Mouse (Mus musculus) hindbrain, postnatal 0 days (tissue): ENCODE data around the gene Cgnl1. TPM values are rescaled to one million over a fixed set of nuclear protein-coding genes. Genes with fewer than 3 reads are reported as not detected.

ENCODE experiments used
- ATAC-seq: fragments of 200-750 bp; cut with Nextera tagmentation; 2 replicates; pipeline ENCODE4 v1.8.0; 2017; ENCODE audit warnings: mild to moderate bottlenecking, moderate TSS enrichment, moderate library complexity
- DNase-seq: peaks from one replicate; pipeline ENCODE4 v3.0.0-alpha.2; 2015; ENCODE audit warnings: low spot score
- H3K27ac ChIP-seq: fragments of 300-500 bp; sonication (generic); 2 replicates; pipeline ENCODE4 v1.5.1; 2014; ENCODE audit warnings: mild to moderate bottlenecking
- H3K27me3 ChIP-seq: fragments of 300-500 bp; sonication (generic); 2 replicates; pipeline ENCODE4 v1.6.1; 2014; ENCODE audit warnings: low read length, mixed read lengths; ENCODE audit not compliant: insufficient read depth
- H3K36me3 ChIP-seq: fragments of 300-500 bp; sonication (generic); 2 replicates; pipeline ENCODE4 v1.6.1; 2014; ENCODE audit warnings: low read length, mixed read lengths; ENCODE audit not compliant: insufficient read depth
- H3K4me1 ChIP-seq: fragments of 300-500 bp; sonication (generic); 2 replicates; pipeline ENCODE4 v1.6.1; 2014; ENCODE audit warnings: antibody characterized with exemption, low read length, mixed read lengths; ENCODE audit not compliant: insufficient read depth
- H3K4me2 ChIP-seq: fragments of 300-500 bp; sonication (generic); 2 replicates; pipeline ENCODE4 v1.6.1; 2014; ENCODE audit warnings: low read depth, mild to moderate bottlenecking, low read length, moderate library complexity, mixed read lengths
- H3K4me3 ChIP-seq: fragments of 300-500 bp; sonication (generic); 2 replicates; pipeline ENCODE4 v1.5.1; 2014; ENCODE audit warnings: low read length
- H3K9ac ChIP-seq: fragments of 300-500 bp; sonication (generic); replicated peaks from 2 replicates; pipeline ENCODE4 v1.6.1; 2014; ENCODE audit warnings: mild to moderate bottlenecking, low read length, moderate library complexity, mixed read lengths
- H3K9me3 ChIP-seq: fragments of 300-500 bp; sonication (generic); 2 replicates; pipeline ENCODE4 v1.6.1; 2016; ENCODE audit warnings: low read length, mixed read lengths
- CTCF ChIP-seq: IDR thresholded peaks from 2 replicates; pipeline ENCODE4 v1.5.1; 2016; ENCODE audit warnings: antibody characterized with exemption, control low read depth, low read depth
- WGBS: fragments of 180-500 bp; shearing (Covaris S2); extraction: QIAGEN DNeasy Blood & Tissue Kit; methylation state at CpG from one replicate; pipeline ENCODE4 v1.1.7; 2014; 5-methylcytosine and 5-hydroxymethylcytosine counted together
- polyA plus RNA-seq: library from polyadenylated mRNA; unstranded; fragments of >200 nt; fragmentation: Nextera tagmentation; extraction: Ambion mirVana; gene quantifications from 2 replicates; pipeline ENCODE4 v1.2.1, GENCODE M21; 2015
- total RNA-seq: library from RNA; depleted of rRNA; stranded (reverse); fragments of >200 nt; gene quantifications from 2 replicates; pipeline ENCODE4 v1.2.3, GENCODE M21; 2014

Cgnl1 gene
- total and polyA plus RNA-seq, 2 experiments from 2014 or later = 7.2 to 7.6 TPM

DNA sequence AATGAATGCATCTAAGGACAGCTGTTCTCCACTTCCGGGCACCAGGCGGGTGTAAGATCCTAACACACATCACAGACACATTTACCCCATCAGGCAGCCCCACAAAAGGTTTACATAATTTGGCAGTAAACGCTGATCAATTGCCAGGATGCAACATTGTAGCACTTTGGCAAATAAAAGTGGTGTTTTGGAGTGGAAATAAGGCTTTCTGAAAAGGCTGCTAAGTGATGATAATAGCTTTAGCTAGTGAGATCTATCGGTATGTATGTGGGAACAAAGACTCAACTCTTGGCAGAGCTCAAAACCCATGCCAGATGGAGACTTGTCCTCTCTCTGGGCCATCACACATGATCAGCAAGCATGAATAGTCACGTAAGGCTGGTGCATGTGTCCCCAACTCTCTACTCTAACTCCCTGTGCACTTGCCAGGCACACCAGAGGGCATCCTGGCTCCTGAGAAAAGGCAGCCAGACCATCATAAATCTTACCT, 42.5 kb downstream of the Cgnl1 start:
- 30% methylated on average over 5 of the region's 5 CpGs for WGBS
- H3K27ac ChIP-seq = peak overlapping the region; percentile 51; the same call in 1 of the 2 replicates
- peak; percentile 91 for ATAC-seq

DNA sequence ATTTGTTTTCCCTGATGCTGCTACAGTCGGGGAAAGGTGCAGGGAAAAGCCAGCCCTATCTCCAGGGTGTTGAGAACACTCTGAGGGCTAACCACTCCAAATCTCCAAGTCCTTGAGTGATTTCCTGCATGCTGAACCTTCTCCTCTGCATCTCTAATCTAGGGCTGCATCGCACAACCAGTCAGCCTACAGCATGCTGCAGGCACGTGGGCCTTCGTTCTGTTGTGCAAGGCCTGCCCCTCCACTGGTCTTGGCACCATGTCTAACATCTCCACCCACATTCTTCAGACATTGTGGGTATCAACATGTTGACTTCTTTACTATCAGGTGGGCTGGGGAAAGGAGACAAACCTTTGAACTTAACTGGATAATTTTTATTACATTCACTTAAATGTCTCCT, 44.2 kb downstream of the Cgnl1 start:
- Histone ChIP-seq H3K9me3 (no peaks in the 10 kb centered on the region), H3K27ac (no peak overlapping the region), H3K4me3 (no peak overlapping the region), H3K27me3 (no peaks in the 10 kb centered on the region), H3K4me2 (no peak overlapping the region), H3K36me3 (no peaks in the 10 kb centered on the region), H3K9ac (no peak overlapping the region), H3K4me1 (no peaks in the 10 kb centered on the region)
- no peak for DNase-seq
- ATAC-seq = no peak
- WGBS = 82% methylated on average over 4 of the region's 4 CpGs
- no peak for TF ChIP-seq CTCF

More for the DNA sequence above, 42.5 kb downstream of the Cgnl1 start:
- no peaks in the 10 kb centered on the region for H3K27me3 ChIP-seq
- H3K4me1 ChIP-seq = no peaks in the 10 kb centered on the region
- no peak overlapping the region for H3K9ac ChIP-seq
- DNase-seq = peak; percentile 80
- no peak overlapping the region for H3K4me2 ChIP-seq
- no peak overlapping the region for H3K4me3 ChIP-seq
- H3K9me3 ChIP-seq = no peaks in the 10 kb centered on the region
- H3K36me3 ChIP-seq = no peaks in the 10 kb centered on the region
- peak; percentile 10; the same call in 1 of the 2 replicates for TF ChIP-seq CTCF

DNA sequence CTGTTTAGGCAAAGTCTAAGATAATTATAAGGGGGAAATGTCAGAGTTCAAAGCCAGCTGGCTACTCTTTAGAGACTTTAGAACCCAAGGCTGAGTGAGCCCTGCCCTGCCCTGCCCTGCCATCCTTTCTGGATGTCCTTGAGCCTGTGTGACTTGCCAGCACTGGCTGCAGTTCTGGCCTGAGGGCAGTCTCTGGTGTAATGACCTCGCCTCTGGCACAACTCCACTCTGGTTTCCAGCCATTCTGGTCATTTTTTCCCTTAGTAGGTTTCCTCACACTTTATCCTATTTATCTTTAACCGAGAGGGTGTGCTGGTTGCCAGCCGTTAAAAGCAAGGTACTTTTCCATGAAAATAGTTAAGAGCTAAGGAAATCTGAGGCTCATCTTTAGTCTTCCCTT, 45.3 kb downstream of the Cgnl1 start:
- WGBS = 78% methylated on average over 3 of the region's 3 CpGs

DNA sequence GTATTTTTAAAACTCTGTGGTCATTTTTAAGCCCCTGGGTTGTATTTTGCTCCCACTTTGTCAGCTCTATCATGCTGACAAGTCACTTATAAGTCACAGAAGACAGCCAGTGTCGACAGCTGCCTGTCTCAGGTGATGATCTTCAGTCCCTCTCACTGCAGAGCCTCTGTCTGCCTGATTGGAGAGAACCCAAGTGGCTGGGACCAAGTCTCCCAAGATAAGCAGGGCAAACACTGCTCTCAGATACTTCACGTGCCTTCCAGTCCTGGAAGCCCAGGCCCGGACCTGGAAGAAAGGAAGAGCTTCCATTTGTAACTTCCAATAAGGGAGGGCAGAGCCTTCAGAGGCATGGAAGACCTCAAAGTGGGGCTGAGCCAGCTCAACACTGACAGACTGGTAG, 49.0 kb downstream of the Cgnl1 start:
- Histone ChIP-seq H3K9ac (no peak overlapping the region), H3K4me2 (no peak overlapping the region), H3K27ac (no peak overlapping the region), H3K4me3 (no peak overlapping the region), H3K27me3 (no peaks in the 10 kb centered on the region), H3K4me1 (no peaks in the 10 kb centered on the region), H3K9me3 (no peaks in the 10 kb centered on the region), H3K36me3 (no peaks in the 10 kb centered on the region)
- DNase-seq (no peak), ATAC-seq (no peak)
- 79% methylated on average over 3 of the region's 3 CpGs for WGBS
- no peak for TF ChIP-seq CTCF

More for the DNA sequence above, 45.3 kb downstream of the Cgnl1 start:
- Histone ChIP-seq H3K4me3 (no peak overlapping the region), H3K4me2 (no peak overlapping the region), H3K27me3 (no peaks in the 10 kb centered on the region), H3K27ac (no peak overlapping the region), H3K9ac (no peak overlapping the region), H3K36me3 (no peaks in the 10 kb centered on the region), H3K9me3 (no peaks in the 10 kb centered on the region), H3K4me1 (no peaks in the 10 kb centered on the region)
- ATAC-seq (no peak), DNase-seq (no peak)
- no peak for TF ChIP-seq CTCF

DNA sequence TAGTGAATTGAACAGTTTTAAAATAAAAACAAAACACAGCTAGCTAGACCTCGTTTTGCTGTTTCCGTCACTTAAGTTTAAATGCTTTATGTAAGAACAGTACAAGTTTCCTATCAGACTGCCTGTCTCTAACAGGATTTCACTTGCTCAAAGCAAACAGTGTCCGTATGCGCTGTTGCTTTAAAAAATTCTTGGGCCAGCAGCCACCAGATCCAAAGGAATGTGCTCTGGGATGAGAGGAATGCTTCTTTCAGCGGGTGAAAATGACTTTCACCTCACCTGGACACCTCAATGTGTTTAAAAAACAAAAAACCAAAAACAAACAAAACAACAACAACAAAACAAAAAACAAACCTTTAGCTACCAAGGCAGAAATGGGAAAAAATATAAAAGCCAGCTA, 54.4 kb downstream of the Cgnl1 start:
- no peak overlapping the region for H3K4me2 ChIP-seq
- WGBS = 65% methylated on average over 5 of the region's 5 CpGs

DNA sequence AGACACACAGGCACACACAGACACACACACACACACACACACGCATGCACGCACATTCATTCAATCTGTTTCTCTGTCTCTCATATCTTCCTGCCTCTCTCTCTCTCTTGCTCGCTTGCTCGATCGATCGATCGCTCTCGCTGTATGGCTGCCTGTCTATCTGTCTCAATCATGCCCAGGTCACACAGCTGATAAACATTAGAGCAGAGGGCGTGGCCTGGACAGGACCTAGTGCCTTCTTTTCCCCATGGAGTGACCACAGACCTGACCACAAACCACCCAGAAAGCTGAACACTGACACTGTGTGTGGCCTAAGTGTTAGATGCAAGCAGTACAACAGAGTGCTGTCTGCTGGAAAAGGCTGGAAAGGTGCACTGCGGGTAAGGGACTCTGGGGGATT, 60.6 kb downstream of the Cgnl1 start:
- no peak for DNase-seq
- no peaks in the 10 kb centered on the region for H3K36me3 ChIP-seq
- no peak overlapping the region for H3K4me2 ChIP-seq
- no peak overlapping the region for H3K9ac ChIP-seq
- H3K27ac ChIP-seq = no peak overlapping the region
- no peak for ATAC-seq
- no peak overlapping the region for H3K4me3 ChIP-seq
- no peak for TF ChIP-seq CTCF
- H3K4me1 ChIP-seq = no peaks in the 10 kb centered on the region
- WGBS = 87% methylated on average over 10 of the region's 10 CpGs
- no peaks in the 10 kb centered on the region for H3K9me3 ChIP-seq
- H3K27me3 ChIP-seq = no peaks in the 10 kb centered on the region

More for the DNA sequence above, 54.4 kb downstream of the Cgnl1 start:
- no peak for TF ChIP-seq CTCF
- Histone ChIP-seq H3K36me3 (no peaks in the 10 kb centered on the region), H3K9me3 (no peaks in the 10 kb centered on the region), H3K4me1 (no peaks in the 10 kb centered on the region), H3K27ac (no peak overlapping the region), H3K27me3 (no peaks in the 10 kb centered on the region), H3K4me3 (no peak overlapping the region), H3K9ac (no peak overlapping the region)
- DNase-seq (no peak), ATAC-seq (no peak)

DNA sequence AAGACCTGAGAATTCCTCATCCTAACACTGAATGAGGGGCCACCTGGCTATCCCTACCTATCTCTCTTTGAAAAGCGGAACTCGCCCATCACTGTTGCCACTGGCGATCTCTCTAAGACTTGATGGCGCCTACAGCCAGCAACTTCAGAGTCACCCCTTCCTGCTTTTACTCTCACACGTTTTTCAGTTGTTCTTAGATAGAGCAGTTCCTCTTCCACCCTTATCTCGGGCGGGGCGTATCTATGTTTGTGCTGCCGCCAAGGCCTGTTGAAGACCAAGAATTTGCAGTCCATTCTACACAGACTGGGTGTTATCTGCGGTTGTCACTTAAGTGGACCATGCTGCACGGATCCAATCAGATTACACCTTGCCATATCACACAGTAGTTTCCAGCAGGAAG, 62.2 kb downstream of the Cgnl1 start:
- no peaks in the 10 kb centered on the region for H3K27me3 ChIP-seq
- DNase-seq (no peak), ATAC-seq (no peak)
- WGBS = 91% methylated on average over 11 of the region's 11 CpGs
- TF ChIP-seq CTCF = no peak
- no peaks in the 10 kb centered on the region for H3K4me1 ChIP-seq
- no peak overlapping the region for H3K9ac ChIP-seq
- no peaks in the 10 kb centered on the region for H3K9me3 ChIP-seq
- H3K4me3 ChIP-seq = no peak overlapping the region
- no peak overlapping the region for H3K4me2 ChIP-seq
- no peaks in the 10 kb centered on the region for H3K36me3 ChIP-seq
- no peak overlapping the region for H3K27ac ChIP-seq
